Mouse (Mus musculus): ENCODE measurements around the gene Fndc3b. TPM values are rescaled to one million over a fixed set of nuclear protein-coding genes. Genes with fewer than 3 reads are reported as not detected.
A peak's percentile ranks its signal among the peaks of the same experiment; 100 is the strongest.

The Fndc3b gene
- polyA plus RNA-seq, 1 experiment from 2014 or later, result 6.7 TPM

DNA sequence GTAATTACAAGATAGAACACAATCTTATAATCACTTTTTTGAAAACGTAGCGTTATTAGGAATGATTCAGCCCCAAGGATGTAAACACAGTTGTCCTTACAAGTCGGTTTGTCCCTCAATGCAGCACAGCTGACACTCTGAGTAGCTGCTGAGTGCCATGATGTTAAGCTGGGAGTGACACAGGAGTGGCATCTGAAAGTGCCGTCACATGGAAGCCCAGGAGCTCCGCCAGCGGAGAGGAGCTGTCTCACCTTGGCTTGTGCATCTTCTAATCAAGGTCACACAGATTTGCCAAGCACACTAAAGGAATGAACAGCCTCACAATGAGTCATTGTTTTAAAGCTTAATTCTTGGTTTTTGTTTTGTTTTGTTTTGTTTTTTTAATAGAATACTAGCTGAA is 68.7 kb downstream of the Fndc3b start:
- Histone ChIP-seq H3K4me3 (replicated peaks; ENCODE audit: low read length) (no peak overlapping the region), H3K4me2 (ENCODE audit: low read length) (no peak overlapping the region), H3K4me1 (replicated peaks; ENCODE audit: control insufficient read depth, insufficient read depth, low read length) (peaks cover 7% of the 10 kb centered on the region; the same call in 1 of the 2 replicates), H3K27ac (ENCODE audit: low read length) (no peak overlapping the region), H3K27me3 (replicated peaks; ENCODE audit: control insufficient read depth, insufficient read depth, low read length) (no peaks in the 10 kb centered on the region), H3K9ac (replicated peaks; ENCODE audit: low read depth, low read length) (no peak overlapping the region), H3K9me3 (ENCODE audit: control insufficient read depth, low read length) (no peaks in the 10 kb centered on the region), H3K36me3 (ENCODE audit: control insufficient read depth, insufficient read depth) (no peaks in the 10 kb centered on the region)
- 83% methylated on average over 6 of the region's 6 CpGs for WGBS
- ATAC-seq, result no peak

DNA sequence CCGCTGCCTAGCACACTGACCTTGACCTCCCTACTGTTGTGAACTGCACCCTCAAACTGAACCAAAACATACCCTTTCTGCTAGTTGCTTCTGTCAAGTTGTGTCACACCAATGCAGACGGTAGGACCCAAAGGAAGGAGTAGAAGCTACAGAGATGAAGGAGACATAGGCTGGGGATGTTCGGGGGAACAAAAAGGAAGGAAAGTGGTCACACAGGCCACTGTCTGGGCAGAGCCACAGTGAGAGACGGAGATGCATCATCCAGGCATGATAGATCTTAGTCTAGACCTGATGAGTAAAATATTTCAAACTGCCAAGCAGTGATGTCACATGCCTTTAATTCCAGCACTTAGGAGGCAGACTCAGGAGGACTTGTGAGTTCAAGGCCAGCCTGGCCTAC is 71.4 kb downstream of the Fndc3b start:
- no peaks in the 10 kb centered on the region for H3K36me3 ChIP-seq (ENCODE audit: control insufficient read depth, insufficient read depth)
- H3K4me3 ChIP-seq (replicated peaks; ENCODE audit: low read length), result no peak overlapping the region
- H3K4me1 ChIP-seq (replicated peaks; ENCODE audit: control insufficient read depth, insufficient read depth, low read length), result no peaks in the 10 kb centered on the region
- WGBS, result 98% methylated on average over 4 of the region's 4 CpGs
- no peak overlapping the region for H3K27ac ChIP-seq (ENCODE audit: low read length)
- no peak overlapping the region for H3K9ac ChIP-seq (replicated peaks; ENCODE audit: low read depth, low read length)
- no peaks in the 10 kb centered on the region for H3K9me3 ChIP-seq (ENCODE audit: control insufficient read depth, low read length)
- no peak overlapping the region for H3K4me2 ChIP-seq (ENCODE audit: low read length)
- no peak for ATAC-seq
- H3K27me3 ChIP-seq (replicated peaks; ENCODE audit: control insufficient read depth, insufficient read depth, low read length), result no peaks in the 10 kb centered on the region

DNA sequence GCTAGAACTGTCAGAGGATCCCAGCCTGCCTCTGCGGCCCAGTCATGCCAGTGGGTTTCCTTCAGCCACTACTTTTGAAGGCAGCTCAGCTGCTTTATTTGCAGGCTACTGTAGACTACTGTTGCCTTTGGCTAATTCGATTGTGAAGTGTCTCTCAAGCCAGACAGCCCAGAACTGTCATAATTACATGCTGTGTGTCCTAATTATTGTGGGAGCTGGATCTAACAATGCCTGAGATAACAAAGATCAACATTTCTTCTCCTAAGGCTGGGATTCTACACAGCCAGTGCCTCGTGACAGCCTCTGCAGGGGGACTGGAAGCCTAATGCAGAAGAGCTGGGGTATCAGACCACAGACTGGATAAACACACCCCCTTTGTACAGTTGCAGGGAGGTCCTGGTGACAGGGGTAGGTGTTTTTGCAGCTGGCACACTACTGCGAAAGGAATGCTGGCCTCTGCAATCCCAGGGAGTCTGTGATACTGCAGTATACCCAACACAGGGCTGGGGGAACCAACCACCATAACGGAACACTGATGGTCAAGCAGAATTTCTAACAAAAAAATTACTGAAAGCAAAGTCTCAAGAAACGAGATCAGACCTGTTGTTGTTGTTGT is 74.0 kb downstream of the Fndc3b start:
- Histone ChIP-seq H3K27ac (ENCODE audit: low read length) (no peak overlapping the region), H3K27me3 (replicated peaks; ENCODE audit: control insufficient read depth, insufficient read depth, low read length) (no peaks in the 10 kb centered on the region), H3K4me2 (ENCODE audit: low read length) (no peak overlapping the region), H3K9me3 (ENCODE audit: control insufficient read depth, low read length) (no peaks in the 10 kb centered on the region), H3K36me3 (ENCODE audit: control insufficient read depth, insufficient read depth) (no peaks in the 10 kb centered on the region), H3K9ac (replicated peaks; ENCODE audit: low read depth, low read length) (no peak overlapping the region), H3K4me3 (replicated peaks; ENCODE audit: low read length) (no peak overlapping the region), H3K4me1 (replicated peaks; ENCODE audit: control insufficient read depth, insufficient read depth, low read length) (no peaks in the 10 kb centered on the region)
- 65% methylated on average over 6 of the region's 6 CpGs for WGBS
- ATAC-seq, result peak; percentile 41; the same call in 1 of the 2 replicates

DNA sequence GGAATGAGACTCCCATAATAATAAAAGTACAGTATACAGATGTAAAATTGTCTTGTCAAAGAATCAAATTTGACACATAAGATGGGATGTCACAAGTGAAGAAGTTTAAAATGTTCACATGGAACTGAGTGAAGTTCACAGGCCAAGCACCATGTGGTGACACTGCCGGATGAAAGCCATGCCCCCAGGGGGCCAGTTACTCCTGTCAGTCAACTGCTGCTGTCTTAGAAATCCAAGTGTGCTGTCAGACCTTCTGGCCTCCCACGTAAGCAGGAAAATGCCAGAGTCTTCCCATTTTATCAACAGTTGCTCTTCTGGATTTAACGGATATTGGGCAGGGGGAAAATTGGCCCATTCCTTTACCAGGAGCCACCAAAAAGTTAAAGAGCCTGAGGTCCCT is 75.3 kb downstream of the Fndc3b start:
- ATAC-seq, result no peak
- Histone ChIP-seq H3K36me3 (ENCODE audit: control insufficient read depth, insufficient read depth) (no peaks in the 10 kb centered on the region), H3K9ac (replicated peaks; ENCODE audit: low read depth, low read length) (no peak overlapping the region), H3K4me3 (replicated peaks; ENCODE audit: low read length) (no peak overlapping the region), H3K27ac (ENCODE audit: low read length) (no peak overlapping the region), H3K4me1 (replicated peaks; ENCODE audit: control insufficient read depth, insufficient read depth, low read length) (no peaks in the 10 kb centered on the region), H3K27me3 (replicated peaks; ENCODE audit: control insufficient read depth, insufficient read depth, low read length) (no peaks in the 10 kb centered on the region), H3K9me3 (ENCODE audit: control insufficient read depth, low read length) (no peaks in the 10 kb centered on the region), H3K4me2 (ENCODE audit: low read length) (no peak overlapping the region)
- WGBS, result 20% methylated on average over 3 of the region's 3 CpGs

DNA sequence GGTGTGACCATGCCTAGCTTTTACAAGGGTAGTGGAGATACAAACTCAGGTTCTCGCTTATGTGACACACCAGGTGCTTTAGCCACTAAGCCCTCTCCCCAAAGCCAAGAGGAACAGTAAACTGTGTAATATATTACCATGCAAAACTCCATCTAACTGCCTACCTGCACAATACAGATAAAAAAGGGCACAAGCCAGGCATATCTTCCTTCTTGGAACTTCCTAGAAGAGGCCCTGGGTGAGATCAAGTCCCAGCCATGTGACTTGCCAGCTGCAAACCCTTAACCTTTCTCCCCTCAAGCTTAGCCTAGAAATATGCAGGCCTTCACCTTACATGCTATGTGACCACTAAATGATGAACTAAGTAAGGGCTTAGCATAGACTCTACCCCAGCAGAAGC is 78.2 kb downstream of the Fndc3b start:
- no peak overlapping the region for H3K4me2 ChIP-seq (ENCODE audit: low read length)
- no peak overlapping the region for H3K9ac ChIP-seq (replicated peaks; ENCODE audit: low read depth, low read length)
- no peaks in the 10 kb centered on the region for H3K4me1 ChIP-seq (replicated peaks; ENCODE audit: control insufficient read depth, insufficient read depth, low read length)
- no peaks in the 10 kb centered on the region for H3K36me3 ChIP-seq (ENCODE audit: control insufficient read depth, insufficient read depth)
- H3K27ac ChIP-seq (ENCODE audit: low read length), result no peak overlapping the region
- WGBS, result 97% methylated on average over 1 of the region's 1 CpGs
- H3K9me3 ChIP-seq (ENCODE audit: control insufficient read depth, low read length), result no peaks in the 10 kb centered on the region
- ATAC-seq, result no peak
- H3K27me3 ChIP-seq (replicated peaks; ENCODE audit: control insufficient read depth, insufficient read depth, low read length), result no peaks in the 10 kb centered on the region
- H3K4me3 ChIP-seq (replicated peaks; ENCODE audit: low read length), result no peak overlapping the region

DNA sequence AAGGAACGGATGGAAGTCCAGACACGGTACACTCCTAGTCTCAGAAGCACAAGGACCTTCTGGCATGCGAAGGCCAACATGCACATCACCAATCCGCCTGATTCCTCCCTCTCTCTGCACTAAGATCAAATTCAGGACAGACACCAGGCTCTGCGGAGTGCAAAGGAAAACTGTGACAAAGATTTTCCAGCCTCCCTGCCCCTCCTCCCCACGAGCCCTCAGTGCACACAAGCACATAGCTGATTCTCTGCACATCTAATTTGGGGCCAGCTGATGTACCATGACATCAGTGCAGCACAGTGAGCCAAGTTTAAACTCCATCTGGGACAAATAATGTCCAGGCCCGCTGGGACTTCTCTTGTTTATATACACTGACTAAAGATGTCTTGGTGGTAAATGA is 80.0 kb downstream of the Fndc3b start:
- 63% methylated on average over 7 of the region's 7 CpGs for WGBS
- no peaks in the 10 kb centered on the region for H3K27me3 ChIP-seq (replicated peaks; ENCODE audit: control insufficient read depth, insufficient read depth, low read length)
- H3K4me3 ChIP-seq (replicated peaks; ENCODE audit: low read length), result no peak overlapping the region
- H3K4me1 ChIP-seq (replicated peaks; ENCODE audit: control insufficient read depth, insufficient read depth, low read length), result no peaks in the 10 kb centered on the region
- no peak overlapping the region for H3K4me2 ChIP-seq (ENCODE audit: low read length)
- H3K27ac ChIP-seq (ENCODE audit: low read length), result no peak overlapping the region
- no peak overlapping the region for H3K9ac ChIP-seq (replicated peaks; ENCODE audit: low read depth, low read length)
- H3K9me3 ChIP-seq (ENCODE audit: control insufficient read depth, low read length), result no peaks in the 10 kb centered on the region
- H3K36me3 ChIP-seq (ENCODE audit: control insufficient read depth, insufficient read depth), result no peaks in the 10 kb centered on the region
- ATAC-seq, result peak; percentile 70

DNA sequence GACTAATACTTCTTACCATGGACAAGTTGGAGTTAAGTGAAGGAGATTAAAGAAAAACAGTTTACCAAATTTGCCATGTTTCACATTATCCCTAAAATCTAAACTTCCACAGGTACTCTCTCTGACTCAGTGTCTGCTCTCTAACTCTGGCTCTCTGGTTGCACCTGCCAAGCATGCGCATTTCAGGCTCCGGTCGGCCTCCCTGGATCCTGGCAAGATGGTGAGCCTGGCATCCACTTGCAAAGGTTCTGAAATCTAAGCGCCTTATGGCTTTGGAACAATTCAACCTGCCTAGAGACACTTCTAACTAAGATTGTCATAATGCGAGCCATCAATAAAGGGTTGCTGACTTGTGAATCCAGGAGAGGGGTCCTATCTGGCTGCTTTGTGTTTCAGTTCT is 81.4 kb downstream of the Fndc3b start:
- no peak overlapping the region for H3K27ac ChIP-seq (ENCODE audit: low read length)
- no peak overlapping the region for H3K4me3 ChIP-seq (replicated peaks; ENCODE audit: low read length)
- H3K9me3 ChIP-seq (ENCODE audit: control insufficient read depth, low read length), result no peaks in the 10 kb centered on the region
- no peaks in the 10 kb centered on the region for H3K36me3 ChIP-seq (ENCODE audit: control insufficient read depth, insufficient read depth)
- peaks cover 9% of the 10 kb centered on the region for H3K4me1 ChIP-seq (replicated peaks; ENCODE audit: control insufficient read depth, insufficient read depth, low read length)
- H3K27me3 ChIP-seq (replicated peaks; ENCODE audit: control insufficient read depth, insufficient read depth, low read length), result no peaks in the 10 kb centered on the region
- no peak overlapping the region for H3K9ac ChIP-seq (replicated peaks; ENCODE audit: low read depth, low read length)
- ATAC-seq, result no peak
- 92% methylated on average over 5 of the region's 5 CpGs for WGBS
- no peak overlapping the region for H3K4me2 ChIP-seq (ENCODE audit: low read length)

DNA sequence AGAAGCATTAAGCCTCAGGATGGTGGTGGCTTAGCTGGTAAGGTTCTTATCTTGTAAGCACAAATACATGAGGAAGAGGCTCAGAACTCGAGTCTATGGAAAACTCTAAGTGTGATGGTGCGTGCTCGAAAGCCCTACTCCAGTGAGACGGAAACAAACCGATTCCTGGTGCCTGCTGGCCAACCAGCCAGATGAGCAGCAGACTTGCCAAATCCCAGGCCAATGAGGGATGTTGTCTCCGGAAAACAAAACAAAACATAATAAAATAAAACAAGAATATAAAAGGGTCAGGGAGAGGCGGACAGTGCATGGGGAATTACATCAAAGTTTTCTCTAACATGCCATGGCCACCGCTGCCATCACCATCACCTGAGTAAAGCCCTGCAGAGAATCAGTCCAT is 84.8 kb downstream of the Fndc3b start:
- Histone ChIP-seq H3K9ac (replicated peaks; ENCODE audit: low read depth, low read length) (no peak overlapping the region), H3K27me3 (replicated peaks; ENCODE audit: control insufficient read depth, insufficient read depth, low read length) (no peaks in the 10 kb centered on the region), H3K4me3 (replicated peaks; ENCODE audit: low read length) (no peak overlapping the region), H3K9me3 (ENCODE audit: control insufficient read depth, low read length) (no peaks in the 10 kb centered on the region), H3K36me3 (ENCODE audit: control insufficient read depth, insufficient read depth) (no peaks in the 10 kb centered on the region), H3K4me1 (replicated peaks; ENCODE audit: control insufficient read depth, insufficient read depth, low read length) (peaks cover 12% of the 10 kb centered on the region), H3K27ac (ENCODE audit: low read length) (no peak overlapping the region), H3K4me2 (ENCODE audit: low read length) (no peak overlapping the region)
- 84% methylated on average over 8 of the region's 8 CpGs for WGBS
- ATAC-seq, result no peak

DNA sequence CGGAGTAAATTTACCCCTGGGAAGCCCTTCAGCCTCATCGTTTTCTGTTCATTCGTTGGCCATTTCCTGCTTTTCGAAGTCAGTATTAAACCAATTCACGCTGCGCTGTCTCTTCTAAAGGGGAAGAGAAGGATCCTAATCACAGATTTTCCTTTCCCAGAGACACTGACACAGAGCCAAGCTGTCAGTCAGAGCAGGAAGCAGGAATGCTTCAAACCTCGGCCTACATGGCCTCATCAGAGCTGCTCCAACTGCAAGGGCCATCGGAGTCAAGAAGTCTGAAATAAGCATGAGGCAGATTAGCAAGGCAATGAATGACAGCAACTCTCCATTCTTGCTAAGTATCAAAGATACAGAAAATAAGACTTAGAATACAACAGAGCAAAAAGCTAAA is 85.5 kb downstream of the Fndc3b start:
- Histone ChIP-seq H3K4me3 (replicated peaks; ENCODE audit: low read length) (no peak overlapping the region), H3K9ac (replicated peaks; ENCODE audit: low read depth, low read length) (no peak overlapping the region), H3K9me3 (ENCODE audit: control insufficient read depth, low read length) (no peaks in the 10 kb centered on the region), H3K4me2 (ENCODE audit: low read length) (no peak overlapping the region), H3K4me1 (replicated peaks; ENCODE audit: control insufficient read depth, insufficient read depth, low read length) (peaks cover 12% of the 10 kb centered on the region), H3K27me3 (replicated peaks; ENCODE audit: control insufficient read depth, insufficient read depth, low read length) (no peaks in the 10 kb centered on the region), H3K27ac (ENCODE audit: low read length) (peak overlapping the region; percentile 20), H3K36me3 (ENCODE audit: control insufficient read depth, insufficient read depth) (no peaks in the 10 kb centered on the region)
- 0 out of 2 replicates have a peak, but pooled peaks have one; percentile 26 for ATAC-seq
- 62% methylated on average over 8 of the region's 8 CpGs for WGBS

Data from forebrain, embryonic 16.5 days (tissue).